Mouse (Mus musculus): ENCODE measurements around the gene 4930563M21Rik. TPM values are rescaled to one million over a fixed set of nuclear protein-coding genes. Genes with fewer than 3 reads are reported as not detected.

Gene 4930563M21Rik
- polyA plus RNA-seq, 1 experiment, result not detected

Other genes with a start within 250 kb of the 4930563M21Rik start
- gene Scaper, start 72.4 kb downstream of the 4930563M21Rik start, polyA plus RNA-seq (2012; rRNA removed), result 2.6 and 2.7 TPM in 2 replicates
- gene Rcn2, start 31.3 kb upstream of the 4930563M21Rik start, polyA plus RNA-seq (2012; rRNA removed), result 13.5 and 15.2 TPM in 2 replicates
- gene Pstpip1, start 79.4 kb upstream of the 4930563M21Rik start, polyA plus RNA-seq (2012; rRNA removed), result 6.2 and 8.4 TPM in 2 replicates
- gene Tspan3, start 154.9 kb upstream of the 4930563M21Rik start, polyA plus RNA-seq (2012; rRNA removed), result 348 and 383 TPM in 2 replicates